Mouse (Mus musculus) NIH3T3 (cell line): ENCODE measurements around the gene Arpc2.
A peak's percentile ranks its signal among the peaks of the same experiment; 100 is the strongest.

Experiments
- DNase-seq: peaks from one replicate; pipeline ENCODE4 v3.0.0-alpha.2; 2012; ENCODE audit warnings: low read depth

The Arpc2 gene

DNA sequence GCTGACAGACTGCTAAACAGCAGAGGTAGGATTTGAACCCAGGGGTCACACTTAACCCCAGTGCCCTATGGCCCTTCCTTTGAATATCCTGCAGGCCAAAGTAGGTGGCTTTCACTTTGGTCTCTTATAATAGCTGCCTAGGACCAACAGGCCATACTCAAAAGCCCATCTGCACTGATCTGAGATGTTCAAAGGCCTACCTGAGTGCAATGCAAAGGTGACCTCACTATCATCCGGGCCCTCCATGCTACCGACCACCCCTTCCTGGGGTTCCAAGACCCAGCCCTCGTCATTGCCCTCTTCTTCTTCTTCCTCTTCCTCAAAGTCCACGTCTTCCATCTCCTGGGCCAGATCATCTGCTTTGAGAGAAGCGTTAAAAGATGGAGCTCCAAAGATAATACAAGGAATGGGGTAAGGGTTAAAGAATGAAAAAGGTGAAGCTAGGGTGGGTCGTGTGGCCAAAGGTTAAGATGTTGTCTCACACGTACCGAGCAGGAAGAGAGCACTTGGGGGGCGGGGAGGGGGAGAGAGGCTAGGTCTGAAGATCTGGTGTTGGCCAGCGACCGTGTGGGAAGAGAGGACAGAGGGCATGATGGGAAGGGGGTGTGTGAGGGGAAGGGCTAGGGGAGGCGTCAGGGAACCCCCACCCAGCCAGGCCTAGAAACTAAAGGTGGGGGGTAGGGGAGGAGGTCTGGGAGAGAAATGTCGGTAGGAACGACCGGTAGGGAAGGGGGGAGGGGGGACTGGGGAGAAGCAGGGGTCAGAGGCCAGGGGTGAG, 48.0 kb downstream of the Arpc2 start:
- DNase-seq = peak; percentile 70

DNA sequence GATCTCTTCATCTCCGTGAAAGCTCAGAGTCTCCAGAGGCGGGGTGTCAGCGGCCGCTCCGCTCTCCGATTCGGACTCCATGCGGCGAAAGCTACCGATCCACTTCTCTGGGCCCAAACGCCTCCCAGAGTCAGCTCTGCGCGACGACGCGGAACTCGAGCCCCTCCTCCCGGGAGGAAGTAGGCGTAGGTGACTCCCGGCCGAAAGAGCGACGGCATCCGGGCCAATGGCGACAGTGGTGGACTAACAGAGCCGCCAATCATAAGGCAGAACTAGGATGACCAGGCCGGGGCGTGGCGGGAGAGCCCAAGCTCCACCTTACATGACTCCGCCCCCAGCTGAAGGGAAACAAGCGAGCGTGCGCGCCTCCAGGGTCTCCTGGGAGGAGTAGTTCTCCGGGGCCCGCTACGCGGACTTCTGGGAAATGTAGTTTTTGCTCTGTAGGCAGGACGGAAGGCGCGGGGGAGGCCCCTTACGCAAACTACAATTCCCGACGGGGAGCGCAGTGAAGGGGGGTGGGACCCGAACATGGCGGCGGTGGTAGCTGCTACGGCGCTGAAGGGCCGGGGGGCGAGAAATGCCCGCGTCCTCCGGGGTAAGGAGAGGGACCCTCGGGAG, 48.8 kb downstream of the Arpc2 start, which contains the start of the genes Aamp and Pnkd:
TSS of gene Aamp (minus strand) at position 196 of the 618 bp plus-strand sequence.
TSS of gene Pnkd (plus strand) at position 388 of the 618 bp plus-strand sequence.
- DNase-seq = peak; percentile 100

DNA sequence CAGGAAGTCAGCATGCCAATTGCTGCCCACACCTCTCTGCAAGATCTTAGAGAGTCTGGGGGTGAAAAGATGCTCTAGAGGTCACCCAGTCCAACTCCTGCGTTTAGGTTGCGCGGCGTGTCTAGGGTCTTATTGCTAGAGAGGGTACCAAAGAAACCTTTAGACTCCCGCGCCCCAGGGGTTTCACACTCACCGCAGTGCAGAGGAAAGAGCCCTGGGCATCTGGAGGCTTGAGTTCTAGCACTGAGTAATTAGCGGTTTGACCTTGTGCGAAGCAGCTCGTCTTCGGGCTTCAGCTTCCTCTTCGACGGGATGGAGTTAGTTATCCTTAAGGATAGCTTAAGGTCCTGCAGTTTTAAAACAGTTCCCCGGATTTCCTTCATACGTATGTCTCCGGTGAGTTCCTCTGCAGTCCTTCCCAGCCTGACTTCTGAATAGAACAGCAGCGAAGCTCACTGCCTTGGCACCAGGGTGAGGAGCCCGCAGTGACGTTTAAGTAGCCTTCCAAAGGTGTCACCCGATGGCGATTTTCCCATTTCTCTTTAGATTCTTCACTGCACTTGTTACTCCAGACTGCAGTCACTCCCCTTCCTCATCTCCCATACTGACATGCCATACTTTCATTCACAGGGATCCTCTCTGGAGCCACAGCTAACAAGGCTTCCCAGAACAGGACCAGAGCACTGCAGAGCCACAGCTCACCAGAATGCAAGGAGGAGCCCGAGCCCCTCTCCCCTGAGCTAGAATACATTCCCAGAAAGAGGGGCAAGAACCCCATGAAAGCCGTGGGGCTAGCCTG, 49.5 kb downstream of the Arpc2 start:
- DNase-seq = peak; percentile 41

DNA sequence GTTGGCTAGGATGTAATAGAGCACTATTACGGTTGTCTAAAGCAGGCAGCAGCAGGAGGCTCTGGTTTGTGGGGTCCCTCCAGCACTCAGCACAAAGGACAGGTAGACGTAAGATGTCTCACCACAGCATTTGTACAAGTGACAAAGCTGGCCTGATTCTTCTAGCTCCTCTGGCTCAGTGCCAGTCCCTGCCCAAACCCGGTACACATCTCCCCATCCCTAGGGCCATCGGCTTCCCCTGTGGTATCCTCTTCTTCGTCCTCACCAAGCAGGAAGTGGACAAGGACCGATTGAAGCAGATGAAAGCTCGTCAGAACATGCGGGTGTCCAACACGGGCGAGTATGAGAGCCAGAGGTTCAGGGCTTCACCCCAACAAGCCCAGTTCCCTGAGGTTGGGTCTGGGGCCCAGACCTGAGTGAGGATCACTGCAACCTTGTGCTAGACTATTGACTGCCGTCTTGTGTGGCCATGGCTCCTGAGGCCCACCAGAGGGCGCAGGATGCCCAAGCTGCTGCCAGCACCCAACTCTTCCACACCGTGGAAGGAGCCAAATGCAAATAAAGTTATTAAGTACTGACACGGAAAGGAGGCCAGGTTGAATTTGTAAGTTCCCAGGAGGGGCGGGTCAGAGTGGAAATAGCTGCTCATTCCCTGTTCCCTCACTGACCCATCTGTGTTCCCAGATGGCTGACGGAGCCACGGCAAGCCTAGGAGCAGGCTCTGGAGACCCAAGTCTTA, 51.2 kb downstream of the Arpc2 start:
- DNase-seq = peak; percentile 61

DNA sequence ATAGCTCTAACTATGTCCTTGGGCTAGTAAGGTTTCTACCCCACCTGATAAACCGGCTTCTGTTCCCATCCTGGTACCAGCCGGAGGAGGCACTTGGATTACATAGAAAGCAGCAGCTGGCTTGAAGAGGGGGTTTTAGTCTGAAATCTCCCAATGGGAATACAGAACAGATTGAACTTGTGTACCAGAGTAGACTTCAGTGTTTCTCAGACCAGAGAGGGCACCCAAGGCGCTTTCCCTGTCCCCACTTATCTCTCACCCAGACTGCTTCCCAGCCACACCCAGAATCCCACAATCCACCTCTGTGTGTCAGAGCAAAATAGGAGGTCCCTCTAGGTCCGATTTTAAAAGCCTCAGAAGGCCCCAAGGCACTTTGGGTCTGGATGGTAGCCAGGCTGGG, 52.4 kb downstream of the Arpc2 start:
- no peak for DNase-seq

DNA sequence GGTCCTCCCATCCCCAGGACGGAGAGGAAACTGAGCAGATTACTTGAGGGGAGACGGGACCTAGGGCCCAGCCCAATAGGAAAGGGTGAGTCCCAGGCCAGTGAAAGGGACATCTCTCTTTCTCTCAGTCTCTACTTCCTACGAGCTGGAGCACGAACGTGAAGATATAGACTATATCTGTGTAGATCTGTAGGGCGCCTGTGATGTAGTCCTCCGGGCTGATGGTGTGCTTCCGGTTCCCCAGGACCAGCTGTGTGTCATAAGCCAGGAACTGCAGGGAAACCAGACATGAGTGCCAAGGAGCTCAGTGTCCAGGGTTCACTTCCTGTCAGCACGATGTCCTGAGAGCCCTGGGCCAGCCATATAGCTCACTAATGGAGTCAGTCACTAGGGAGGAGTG, 53.4 kb downstream of the Arpc2 start:
- no peak for DNase-seq

DNA sequence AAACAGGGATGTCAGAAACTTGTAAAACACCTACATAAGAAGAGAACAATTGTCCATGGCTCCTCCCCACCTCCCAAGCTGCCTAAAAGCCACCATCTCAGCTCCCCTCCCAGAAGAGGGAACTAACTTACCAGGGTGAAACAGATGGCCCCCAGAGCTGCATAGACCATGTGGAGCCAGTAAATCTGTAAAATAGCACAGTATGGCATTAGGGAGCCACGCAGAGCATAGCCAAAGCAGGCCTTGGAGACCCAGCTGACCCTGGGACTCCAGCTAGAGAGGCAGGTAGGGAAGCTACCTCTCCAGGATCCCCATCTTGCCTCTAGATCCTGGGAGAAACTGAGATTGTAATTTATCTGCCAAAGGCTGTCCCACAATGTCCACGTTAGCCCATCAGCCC, 53.9 kb downstream of the Arpc2 start:
- DNase-seq = no peak

DNA sequence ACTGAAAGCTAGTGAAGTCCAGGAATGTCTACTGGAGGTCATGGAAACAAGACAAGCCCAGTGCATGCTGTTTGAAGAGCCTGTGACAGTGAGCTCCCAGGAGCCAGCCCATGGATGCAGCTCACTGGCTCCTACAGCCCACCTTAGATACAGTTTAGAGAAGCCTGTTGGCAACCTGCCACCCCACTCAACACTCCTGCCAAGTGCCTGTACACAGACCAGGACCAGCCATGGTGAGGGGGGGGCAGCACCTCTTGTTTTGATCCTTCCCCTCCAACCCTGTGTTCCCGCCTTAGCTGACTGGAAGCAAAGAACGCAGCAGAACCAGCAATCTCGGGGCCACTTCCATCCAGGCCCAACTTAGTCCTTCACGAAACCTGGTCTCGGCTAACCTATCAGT, 54.3 kb downstream of the Arpc2 start:
- DNase-seq = no peak

DNA sequence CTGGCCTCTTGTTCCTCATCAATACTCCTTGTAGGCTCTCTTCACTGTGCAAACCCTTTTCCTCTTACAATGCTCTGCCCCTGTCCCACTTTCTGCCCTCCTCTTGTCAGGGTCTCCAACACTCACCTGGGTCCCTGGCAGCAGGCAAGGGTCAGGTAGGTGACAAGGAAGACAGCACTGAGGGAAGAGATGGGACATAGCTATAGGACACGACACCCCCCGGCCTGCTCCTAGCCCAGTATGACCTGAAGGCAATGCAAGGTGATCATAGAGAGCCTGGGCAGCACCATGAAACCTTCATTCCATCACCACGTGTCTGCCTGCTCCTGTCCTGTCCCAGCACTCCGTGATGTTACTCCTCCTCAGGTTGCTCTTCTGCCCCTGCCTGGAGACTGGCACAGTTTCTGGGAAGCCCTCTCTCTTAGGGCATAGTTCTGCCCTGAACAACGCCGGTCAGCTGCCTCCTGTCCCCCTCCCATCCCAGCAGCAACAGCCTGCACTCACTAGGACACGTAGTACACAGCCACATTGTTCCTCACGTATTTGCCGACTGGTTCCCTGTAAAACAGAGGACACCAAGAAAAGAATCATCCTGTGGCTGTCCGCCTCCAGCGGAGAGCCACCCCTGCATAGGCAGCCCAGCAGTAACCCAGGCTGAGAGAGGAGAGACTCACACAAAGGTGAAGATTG, 56.6 kb downstream of the Arpc2 start:
- no peak for DNase-seq

DNA sequence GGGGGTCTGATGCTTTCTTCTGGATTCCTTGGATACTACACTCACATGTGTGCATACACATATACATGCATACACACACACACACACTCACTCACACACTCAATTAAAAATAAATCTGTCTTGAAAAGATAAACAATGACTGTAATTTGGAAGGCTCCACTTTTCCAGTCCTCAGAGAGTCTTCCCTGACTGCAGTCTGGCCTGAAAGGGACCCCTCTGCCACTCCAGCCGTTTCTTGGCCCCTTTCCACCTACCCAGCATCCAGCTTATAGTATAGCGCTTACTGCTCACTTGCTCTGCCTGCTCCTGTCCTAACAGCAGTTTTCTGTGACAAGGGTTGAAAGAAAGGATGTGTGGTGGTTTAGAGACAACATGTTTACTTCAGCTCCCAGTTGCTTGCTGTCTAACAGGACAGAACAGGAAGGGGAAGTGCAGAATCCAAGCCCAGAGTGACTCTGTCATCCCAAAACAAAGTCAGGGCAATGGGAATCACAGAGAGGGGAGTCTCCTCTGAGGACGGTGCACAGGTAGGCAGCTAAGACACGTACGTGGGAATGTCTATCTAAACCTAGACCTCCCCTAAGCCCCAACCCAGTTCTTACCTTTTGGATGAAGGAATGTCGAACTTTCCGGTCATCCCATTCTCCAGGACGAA, 57.5 kb downstream of the Arpc2 start:
- no peak for DNase-seq

DNA sequence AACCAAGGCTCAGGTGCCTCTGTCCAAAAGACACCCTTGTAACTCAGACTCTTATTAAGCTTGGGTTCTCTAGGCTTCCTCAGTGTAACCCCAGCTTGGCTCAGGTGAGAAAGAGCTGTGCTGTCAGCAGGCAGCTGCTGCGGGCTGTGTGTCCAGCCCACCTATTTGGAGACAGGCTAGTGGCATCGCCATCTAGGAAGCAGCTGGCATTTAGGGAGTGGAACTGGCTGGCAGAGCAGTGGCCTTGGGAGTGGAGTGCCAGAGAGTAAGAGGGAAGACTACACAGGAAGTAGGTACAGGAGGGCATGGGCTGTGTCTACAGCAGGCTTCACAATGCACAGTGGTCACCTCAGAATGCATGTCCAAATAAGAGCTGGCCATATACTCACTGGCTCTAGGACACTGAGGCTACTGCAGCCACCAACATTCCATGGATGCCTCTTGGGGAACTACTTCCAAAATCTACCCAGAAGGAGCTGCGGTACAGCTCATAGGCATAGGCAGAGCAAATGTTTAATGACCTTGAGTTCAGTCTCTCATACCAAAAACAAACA, 58.3 kb downstream of the Arpc2 start:
- DNase-seq = no peak

DNA sequence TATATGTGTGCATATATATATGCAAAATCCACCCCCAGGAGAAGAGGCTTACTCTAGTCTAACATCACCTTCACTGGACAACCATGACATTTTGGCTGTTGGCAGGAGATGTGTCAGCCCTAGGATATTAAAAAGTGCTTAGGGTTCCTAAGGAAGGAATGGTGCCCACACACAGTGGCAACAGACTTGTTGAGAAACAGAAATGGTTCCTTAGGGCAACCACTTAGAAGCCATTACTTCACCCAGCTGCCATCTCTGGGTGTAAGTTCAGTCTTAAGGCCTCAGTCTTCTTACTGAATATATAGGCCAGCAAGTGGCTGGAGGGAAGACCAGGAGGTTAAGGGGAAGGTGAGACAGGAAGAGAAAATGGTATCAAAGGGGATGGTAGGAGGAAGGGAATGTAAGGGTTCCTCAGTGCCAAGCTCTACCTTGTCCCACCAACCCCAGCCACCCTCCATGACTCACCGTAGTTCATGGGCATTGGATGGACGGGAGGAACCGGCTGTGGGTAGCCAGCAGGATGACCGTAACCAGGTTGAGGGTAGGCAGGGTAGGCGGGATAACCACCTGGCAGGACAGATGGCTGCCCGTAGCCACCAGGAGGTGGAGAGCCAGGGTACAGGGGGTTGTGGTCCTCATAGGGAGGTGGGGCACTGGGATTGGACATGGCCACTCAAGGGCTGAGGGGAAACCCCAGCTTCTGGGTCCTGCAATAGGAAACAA, 59.0 kb downstream of the Arpc2 start:
- DNase-seq = no peak

DNA sequence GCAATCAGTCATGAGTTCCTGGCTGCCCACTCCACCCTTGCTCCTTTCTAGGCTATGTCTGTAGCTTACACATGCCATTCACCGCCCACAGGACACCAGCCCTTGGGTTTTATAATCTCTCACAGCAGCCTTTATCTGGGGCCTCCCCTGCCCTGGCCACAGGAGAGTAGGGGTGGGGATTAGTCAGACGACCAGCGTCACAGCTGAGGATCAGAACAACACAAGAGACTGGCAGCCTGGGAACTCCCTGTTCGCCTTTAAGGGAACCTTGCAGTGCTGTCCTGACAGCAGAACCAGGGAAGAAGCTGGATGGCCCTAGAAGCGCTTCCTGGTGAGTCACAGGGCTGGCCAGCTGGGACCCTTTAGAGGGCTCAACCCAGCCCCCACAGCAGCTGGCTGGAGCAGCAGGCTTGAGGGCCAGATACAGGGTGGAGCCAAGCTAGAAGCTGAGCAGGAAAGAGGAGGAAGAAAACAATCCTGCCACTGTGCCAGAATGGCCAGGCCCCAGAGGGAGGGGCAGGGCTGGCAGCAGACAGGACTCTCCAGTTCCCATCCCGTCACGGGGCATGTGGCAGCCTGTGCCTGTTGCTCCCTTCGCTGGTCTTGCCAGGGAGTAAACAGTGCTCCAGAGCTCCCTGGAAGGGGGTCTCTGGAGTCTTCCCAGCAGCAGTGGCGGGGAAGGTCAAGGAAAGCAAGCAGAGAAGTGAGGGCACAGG, 59.7 kb downstream of the Arpc2 start:
- peak; percentile 97 for DNase-seq

DNA sequence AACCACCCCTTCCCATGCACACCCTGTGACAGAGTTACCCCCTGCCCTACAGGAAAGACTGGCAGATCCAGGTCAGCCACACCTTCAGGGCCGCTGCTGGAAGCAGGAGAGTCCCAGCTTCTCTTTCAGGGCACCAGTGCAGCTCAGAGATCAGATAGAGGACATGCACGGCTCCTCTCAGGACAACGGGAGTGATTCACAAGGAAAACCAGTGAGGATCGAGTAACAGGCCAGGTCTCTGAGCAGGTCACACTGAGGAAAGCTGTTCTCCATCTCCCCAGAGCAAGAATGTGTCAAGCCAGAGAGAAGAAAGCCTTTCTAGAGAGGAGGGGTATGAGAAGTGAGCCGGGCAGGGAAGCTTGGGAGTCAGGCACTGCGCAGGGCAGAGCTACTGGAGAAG, 60.6 kb downstream of the Arpc2 start:
- peak; percentile 50 for DNase-seq

DNA sequence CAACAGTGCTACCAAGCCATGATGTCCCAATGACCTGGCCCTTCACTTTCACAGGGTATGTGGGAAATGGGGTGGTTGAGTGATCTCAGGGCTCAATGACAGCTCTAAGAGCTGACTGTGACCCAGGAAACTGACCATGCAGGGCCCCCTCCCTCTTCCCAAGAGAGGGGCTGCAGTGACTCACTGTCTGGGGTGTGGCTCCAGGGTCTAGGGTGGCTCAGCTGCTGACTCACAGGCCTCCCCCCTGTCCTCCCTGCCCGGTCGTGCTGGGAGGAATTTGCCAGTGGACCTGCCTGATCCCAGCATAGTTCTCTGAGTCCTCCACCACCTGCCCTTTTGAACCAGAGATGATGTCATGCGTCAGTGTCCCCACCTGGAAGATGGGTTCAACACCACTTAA, 61.4 kb downstream of the Arpc2 start:
- DNase-seq = peak; percentile 64

DNA sequence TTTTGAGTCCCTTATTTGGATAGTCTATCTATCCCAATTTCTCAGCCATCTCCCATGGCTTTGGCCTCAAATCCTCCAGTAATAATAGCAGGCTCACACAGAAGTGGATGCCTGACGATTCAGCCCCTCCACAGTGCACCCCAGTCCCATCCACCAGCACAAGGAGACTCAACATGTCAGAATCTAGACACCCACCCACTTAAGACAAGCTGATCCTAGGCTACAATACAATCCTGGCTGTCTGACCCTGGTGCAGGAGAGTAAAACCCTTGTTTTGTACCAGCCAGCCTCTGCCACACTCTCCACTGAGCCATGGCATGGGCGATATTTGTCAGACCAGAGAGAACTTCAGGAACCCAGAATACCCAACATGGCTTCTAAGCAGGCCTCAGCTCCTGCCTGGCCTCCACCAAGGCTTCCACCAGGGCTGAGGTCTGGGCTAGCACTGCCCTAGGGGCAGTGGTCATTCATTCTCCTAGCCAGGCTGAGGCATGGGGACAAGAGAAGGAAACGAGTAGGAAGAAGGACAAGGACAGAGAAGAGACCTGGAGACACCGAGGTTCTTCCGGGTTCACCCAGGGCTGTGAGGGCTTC, 62.4 kb downstream of the Arpc2 start:
- no peak for DNase-seq

DNA sequence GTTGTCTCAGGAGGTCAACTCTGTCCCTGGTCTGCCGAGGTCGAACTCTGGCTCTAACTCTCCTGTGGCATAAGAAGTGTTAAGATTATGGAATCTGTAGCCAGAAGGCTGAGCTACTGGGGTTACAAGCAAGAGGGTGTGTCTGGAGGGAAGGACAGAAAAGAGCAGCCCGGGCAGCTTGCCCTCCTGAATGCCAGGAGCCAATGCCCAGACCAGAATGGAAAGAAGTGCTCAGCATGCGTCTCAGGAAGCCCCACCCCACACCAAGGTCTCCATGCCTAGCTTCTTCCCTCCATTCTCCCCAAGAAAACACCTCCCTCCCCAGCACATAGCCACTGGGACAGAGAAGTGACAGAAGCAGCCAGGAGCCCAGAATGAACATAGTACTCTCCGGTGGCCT, 63.1 kb downstream of the Arpc2 start:
- peak; percentile 59 for DNase-seq

DNA sequence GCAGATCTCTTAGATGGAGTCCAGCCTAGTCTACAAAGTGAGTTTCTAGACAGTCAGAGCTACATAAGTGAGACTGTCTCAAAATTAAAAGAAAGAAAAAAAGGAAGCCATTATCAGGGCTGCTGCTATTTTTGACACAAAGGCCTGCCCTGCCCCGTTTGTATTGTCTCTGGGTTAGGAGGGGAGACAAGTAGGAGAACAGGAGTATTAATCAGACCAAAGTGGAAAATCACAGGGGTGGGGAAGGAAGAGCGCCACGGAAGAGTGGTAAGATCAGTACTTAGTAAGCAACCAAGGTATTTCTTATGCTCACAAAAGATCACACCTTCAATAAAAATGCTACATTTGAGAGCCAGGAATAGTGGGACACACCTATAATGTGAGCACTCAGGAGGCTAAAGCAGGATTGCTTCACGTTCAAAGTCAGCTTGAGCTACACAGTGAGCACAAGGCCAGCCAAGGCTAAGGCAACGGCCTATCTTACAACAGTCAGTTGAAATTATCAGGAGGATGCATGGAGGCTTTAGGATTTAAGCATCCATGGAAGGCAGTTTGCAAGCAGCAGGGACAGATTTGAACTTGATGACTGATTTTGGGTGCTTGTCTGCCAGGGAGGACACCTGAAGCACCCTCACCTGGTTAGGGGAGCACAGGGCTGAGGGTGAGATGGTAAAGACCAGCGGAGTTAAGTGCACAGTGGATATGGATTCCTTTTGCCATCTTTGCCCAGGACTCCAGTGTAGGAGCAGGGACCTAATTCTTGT, 64.6 kb downstream of the Arpc2 start:
- DNase-seq = no peak
